Mouse (Mus musculus) gastrocnemius, postnatal 36 days (tissue): ENCODE data around the gene Nacc1. TPM values are rescaled to one million over a fixed set of nuclear protein-coding genes. Genes with fewer than 3 reads are reported as not detected.
A peak's percentile ranks its signal among the peaks of the same experiment; 100 is the strongest.

Experiments
- DNase-seq, 2 experiments: peaks; one replicate each; pipeline ENCODE4 v3.0.0; 2022
- intact Hi-C: fragments of 180-260 bp; cut with DNase I; formaldehyde crosslinking; loops from one replicate; pipeline ENCODE4 v1.15.1; 2025
- total RNA-seq, 2 experiments: library from RNA; stranded (reverse); gene quantifications; 2 replicates each; pipeline ENCODE4 v1.2.3; 2021

Gene Nacc1
- total RNA-seq, 2 experiments from 2014 or later: 18.1 to 20.1 TPM

DNA sequence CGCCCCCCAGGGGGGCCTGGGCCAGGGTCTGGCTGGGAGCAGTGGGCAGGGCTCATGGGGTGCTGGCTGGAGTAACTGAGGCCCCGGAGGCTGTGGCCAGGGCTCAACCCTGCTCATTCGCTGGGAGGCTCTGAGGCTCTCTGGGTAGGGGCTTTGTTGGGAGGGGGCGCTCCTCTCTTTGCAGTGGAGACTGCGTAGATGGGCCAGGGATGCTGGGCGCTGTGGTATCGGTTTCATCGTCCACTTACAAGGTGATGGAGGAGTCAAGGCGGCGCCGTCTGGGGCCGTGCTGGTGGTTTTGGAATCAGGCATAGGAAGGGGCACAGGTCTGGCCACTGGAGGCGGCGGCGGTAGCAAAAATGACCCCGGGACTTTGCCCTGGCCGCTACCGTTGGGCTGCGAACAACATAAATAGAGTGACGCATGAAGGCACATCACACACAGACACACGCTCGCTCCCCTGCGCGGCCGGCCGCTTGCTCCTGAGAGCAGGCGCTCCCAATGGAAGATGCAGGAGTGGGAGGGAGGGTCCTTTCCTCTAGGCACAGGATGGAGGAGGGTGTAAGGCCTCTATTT lies 28.3 kb upstream of the Nacc1 start:
- intact Hi-C loops: no loop called here
- no peak for DNase-seq

DNA sequence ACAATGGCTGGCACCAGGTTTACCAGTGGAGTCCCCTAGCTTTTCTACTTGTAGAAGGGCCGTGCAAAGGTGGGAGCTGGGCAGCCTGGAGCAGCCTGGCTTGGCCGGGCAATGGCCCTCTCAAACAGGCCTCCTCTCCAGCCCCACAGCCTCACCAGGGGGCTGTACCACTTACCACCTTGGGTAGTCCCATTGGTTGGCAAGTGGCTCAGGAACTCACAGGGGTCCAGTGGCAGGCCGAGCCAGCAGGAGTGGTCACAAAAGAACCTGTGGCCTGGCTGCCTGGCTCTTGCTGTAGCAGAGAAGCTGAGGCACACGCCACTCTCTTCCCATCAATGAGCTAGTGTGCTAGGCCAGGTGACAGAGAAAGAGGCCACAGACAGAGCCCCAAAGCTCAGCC lies 26.5 kb upstream of the Nacc1 start:
- intact Hi-C loops: no loop called here
- no peak for DNase-seq

DNA sequence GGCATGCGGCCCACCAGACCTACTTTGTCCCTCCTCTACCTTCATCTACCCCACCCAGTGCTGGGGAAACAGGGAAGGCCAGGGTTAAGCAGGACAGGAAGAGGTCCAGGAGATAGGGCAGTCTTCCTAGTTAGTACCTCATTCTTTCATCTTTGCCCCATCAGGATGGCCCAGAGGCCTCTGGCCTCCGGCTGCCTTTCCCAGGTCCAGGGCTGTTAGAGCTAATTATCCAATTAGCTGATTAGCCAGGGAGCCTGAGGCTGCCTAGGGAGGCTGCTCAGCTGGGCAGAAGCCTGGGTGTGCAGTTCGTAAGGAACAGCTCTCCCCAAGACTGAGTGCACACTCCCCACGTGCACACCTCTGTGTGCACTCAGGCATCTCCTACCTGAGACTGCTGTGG lies 25.7 kb upstream of the Nacc1 start:
- intact Hi-C loops: no loop called here
- no peak for DNase-seq

DNA sequence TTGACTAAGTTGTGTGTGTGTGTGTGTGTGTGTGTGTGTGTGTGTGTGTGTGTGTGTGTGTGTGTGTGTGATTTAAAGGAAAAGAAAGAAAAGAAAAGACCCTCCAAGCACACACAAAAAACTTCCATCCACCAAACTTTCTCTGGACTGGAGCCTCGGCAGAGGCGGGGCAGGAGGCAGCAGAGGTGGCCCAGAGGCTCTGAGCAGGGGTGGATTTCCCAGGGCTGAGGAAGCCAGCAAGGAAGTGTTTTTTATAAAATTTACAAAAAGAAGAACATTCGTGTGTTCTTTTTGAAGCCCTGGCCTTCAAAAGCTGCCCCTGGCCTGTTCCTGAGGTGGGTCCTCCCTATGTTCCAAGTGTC lies 25.1 kb upstream of the Nacc1 start:
- intact Hi-C loops: no loop called here
- DNase-seq: peak in 1 of 2 experiments; percentile 51

DNA sequence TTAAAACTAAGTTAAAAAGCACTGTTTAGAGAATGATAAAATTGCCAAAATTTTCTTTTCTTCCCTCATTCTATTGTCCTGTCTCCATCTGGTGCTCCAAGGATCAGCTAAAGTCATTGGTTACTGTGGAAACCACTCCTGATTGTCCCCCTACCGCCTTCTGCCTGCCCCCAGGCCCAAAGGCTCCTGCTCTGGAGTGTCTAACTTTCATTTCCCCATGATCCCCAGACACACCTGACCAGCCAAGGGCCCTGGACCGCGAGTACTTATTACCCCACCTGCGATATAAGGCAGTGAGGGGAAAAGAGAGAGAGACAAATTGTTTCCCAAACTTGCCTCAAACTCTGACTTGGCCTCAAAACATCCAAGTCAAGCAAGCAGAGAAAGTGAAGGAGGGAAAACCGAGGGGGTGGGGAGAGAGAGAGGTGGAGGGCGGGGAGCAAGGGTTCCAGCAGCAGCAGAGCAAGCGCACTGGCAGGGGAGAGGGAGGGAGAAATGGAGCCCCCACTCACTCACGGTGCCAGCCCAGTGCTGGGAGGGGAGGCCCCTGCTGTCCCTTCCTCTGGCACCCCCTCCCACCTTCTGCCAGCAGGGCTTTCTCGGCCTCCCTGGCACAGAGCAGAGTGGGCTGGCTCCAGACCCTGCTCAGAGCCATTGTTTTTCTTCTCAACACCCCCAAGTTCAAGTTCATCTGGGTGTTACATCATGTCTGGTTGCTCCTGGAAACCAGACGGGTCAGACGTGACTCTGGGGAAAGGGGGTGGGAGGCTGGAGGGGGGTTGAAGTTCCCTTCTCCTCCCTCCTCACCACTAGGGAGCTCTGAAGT lies 24.5 kb upstream of the Nacc1 start:
- intact Hi-C loops: no loop called here
- DNase-seq: peak; percentile 60 to 64

DNA sequence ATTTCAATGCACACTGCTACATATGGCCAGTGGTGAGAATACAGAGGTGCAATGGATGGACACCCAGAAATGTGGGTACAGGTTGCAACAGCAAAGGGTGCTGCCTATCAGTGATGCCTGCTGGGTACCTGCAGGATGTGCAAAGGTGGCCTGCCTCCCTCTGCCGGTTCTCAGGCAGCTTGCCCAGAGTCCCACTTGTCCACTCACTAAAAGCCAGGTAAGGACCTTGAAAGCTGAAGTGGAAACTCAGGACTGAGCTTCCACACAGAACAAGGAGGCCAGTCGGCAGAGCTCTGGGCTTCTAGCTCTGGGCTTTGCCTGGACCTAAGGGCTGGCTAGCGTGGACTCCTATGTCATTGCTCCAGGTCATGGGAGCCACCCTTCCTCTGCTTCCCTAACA lies 23.6 kb upstream of the Nacc1 start:
- intact Hi-C loops: no loop called here
- DNase-seq: peak in 1 of 2 experiments; percentile 14

DNA sequence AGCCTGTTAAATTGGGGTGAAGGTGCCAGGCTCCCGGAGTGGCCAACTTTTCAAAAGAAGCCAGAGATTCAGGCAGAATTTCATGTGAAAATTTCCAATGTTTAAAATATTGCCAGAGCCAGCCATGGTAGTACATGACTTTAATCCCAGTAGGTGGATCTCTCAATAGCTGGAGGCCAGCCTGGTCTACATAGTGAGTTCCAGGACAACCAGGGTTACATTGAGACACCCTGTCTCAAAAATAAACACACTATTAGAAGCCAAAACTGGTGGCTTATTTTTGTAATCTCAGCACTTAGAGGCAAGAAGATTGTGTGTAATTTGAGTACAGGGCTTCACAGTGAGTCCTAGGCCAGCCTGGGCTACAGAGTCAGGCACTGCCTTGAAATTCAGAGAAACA lies 22.3 kb upstream of the Nacc1 start:
- intact Hi-C loops: loop anchor here (1.0 kb wide), 1 partner anchor 101 kb away; no protein-coding TSS in a partner anchor
- DNase-seq: no peak

DNA sequence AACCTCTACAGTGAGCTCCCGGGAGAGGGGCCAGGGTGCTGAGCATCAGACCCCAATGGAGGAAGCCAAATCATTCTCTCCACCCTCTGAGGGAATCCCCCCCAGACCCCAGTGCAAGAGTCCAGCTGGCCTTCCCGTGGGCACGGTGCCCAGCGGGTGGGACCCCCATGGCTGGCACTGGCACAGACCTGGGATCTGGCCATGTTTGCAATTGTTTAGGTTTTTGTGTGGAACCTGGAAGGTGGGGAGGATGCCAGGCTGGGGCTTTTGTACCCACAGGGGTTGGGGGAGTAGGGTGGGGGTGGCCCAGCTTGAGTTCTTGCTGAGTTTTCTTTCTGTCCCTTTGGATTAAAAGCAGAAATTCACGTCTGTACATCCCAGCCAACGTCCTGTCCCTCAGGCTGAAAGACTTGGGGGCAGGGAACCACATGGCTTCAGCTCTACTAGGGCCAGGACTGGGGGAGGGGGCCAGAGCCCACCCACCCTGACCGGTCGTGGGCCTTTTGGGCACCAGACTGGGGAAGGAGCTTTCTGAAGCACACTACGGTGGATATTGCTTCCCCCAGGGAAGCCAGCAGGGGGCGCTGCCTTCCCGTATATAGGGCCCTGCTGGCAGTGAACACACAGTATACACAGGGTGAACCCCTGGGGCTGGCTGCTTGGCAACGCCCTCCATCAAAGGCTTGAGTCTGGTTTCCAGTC lies 21.3 kb upstream of the Nacc1 start:
- intact Hi-C loops: loop anchor here (1.0 kb wide), 1 partner anchor 102 kb away; no protein-coding TSS in a partner anchor
- DNase-seq: peak; percentile 83 to 89

DNA sequence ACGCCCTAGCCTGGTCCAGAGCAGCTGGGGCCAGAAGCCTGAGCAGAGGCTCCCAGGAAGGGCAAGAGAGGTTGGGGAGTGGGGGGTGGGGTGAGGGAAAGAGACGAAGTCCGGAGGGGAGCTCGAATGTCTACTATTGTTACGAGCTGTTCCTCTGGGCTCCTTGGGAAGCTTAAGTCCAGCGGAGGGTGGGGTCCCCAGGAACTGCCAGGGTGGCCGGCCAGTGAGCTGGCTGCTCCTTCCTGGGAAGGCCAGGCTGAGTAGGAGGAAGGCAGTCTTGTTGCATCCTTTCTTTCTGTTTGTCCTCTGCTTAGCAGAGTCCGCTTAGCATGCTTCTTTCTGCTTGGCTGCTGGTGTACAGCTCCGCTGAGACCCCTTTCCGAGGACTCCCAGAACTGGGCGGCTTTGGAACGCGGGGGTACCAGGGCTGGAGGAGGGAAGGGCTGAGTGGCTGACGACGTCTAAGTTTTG lies 20.4 kb upstream of the Nacc1 start:
- DNase-seq: peak; percentile 42 to 57
- intact Hi-C loops: no loop called here

DNA sequence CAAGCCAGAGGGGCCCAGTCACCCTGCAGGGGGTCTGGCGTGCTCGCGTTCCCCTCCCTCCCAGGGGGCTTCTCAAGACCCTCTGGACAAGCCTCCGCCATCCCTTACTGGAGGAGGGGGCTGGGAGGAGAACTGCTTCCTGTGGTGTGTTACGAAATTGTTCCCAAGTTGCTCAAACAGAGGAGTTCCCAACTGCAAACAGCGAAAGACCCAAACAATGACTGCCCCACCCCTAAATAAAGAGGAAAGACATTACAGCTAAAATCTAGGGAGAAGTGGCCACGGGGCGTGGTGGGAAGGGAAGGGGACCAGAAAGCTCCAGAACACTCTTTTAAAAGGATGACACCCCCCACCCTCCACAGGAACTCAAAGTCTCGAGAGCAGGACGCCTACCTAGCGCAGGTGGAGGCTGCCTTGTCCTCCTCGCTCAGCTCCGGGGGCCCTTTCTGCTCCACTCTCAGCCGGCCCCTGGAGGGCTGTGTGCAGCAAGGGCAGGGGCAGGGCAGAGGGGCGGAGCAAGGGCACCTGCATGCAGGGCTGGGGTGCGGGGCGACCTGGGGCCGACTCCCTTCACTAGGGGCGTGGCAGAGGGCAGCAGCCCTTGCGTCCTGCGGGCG lies 19.7 kb upstream of the Nacc1 start:
- intact Hi-C loops: no loop called here

DNA sequence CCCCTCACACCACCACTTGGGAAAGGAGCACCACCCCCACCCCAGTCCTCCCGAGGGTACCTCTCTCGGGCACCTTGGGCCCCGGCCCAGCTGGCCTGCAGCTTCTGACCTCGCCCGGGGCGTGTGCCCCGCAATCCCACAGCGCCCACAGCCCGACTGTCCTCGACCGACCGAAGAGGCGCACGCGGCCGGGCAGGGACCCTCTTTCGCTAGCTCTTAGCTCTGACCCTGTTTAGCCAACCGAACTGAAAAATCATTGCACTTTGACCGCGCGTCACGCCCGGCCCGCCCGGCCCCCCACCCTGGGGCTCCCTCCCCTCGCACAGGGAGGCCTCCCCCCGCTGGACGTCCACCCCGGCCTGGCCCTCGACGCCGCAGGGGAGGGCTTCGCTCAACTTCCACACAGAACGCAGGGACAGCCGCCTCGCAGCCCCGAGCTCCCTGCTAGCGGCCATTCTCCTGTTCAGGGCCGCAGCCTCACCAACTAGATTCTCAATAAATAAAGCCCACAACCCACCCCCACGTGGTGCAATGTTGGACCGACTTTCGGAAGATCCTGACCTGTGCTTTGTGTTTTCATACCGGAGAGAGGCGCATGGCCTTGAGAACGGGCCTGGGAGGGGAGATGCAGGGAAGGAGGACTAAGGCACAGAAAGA lies 19.1 kb upstream of the Nacc1 start:
- DNase-seq: peak; percentile 43 to 55
- intact Hi-C loops: no loop called here

More for the DNA sequence above, 19.7 kb upstream of the Nacc1 start:
- peak; percentile 39 to 49 for DNase-seq

DNA sequence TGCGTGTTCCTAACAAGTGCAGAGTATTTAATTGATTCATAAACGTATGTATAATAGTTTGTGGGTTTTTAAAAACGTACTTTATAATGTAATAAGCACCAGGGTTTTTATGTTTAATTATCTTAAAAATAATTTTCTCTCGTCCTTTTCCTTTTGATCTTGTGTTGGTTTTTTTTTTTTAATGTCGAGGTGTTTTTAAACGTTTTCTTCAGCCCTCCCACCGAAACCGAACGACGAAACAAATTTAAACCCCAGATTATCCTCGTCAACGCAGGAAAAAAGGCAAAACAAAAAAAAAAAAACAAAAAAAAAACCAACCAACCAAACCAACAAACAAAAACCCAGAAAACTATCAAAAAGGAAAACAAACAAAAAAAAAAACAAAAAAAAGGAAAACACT lies 18.3 kb upstream of the Nacc1 start:
- DNase-seq: no peak
- intact Hi-C loops: no loop called here

DNA sequence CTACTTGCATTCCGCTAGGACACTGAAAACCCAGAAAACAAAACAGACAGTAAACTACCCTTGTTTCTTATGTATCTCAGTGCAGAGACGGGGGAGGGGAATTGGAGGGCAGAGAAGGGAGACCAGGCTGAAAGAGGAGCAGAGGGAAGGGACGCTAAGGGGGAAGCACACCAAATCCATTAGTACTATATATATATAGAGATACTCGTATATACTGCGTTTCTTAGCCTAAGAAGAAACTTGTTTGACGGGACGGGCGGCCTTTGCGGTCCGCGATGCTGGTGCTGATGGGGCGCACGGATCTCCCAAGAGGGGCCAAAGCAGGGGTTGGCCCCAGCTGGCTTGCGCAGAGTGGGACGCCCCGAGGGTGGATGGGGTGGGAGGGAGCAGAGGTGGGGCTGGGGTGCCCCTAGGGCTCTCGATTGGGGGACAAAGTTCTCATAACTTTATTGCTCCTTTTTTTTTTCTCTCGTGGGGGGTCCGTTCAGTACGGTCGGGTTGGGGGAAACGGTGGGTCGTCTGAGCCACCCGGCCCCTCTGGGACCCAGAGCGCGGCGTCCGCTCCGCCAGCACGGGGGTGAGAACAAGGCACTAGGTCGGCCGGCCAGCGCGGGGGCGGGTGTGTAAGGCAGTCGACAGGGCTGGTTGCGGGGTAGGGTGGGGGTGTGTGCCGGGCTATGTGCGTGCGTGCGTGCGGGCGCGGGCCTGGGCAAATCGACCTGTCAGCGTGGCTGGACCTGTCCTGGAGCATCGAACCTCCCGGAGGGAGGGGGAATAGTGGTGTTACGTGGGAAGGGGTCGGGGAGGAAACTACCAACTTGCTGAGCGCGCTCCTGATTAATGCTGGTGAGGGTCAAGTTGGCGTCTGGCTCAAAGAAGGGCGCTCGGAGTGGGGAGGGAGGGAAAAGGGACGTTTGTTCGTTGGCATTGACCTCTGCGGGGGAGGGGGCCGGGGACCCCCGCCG lies 17.5 kb upstream of the Nacc1 start:
- intact Hi-C loops: loop anchor here (5.0 kb wide), 1 partner anchor 43 kb away; the partner anchor contains the start of gene Ier2
- DNase-seq: peak in 1 of 2 experiments; percentile 44

DNA sequence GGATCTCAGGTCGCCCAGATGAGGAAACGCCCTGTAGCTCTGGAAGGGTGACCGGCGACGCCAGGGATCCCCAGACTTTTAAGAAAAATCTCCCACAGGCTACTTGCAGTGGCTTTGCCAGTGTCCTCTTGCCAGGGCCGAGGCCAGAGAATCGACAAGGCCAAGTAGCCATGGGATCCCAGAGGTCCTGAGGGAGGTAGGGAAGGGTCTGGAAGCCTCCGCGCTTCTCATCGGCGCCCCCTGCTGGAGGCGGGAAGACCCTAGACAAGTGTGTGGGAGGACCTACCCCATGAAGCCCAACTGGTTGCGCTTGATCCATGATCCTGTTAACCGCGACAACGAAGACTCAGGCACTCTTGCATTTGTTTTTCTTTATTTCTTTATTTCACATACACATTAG lies 16.7 kb upstream of the Nacc1 start:
- intact Hi-C loops: loop anchor here (5.0 kb wide), 1 partner anchor 42 kb away; the partner anchor contains the start of gene Ier2
- DNase-seq: peak; percentile 77 to 79

DNA sequence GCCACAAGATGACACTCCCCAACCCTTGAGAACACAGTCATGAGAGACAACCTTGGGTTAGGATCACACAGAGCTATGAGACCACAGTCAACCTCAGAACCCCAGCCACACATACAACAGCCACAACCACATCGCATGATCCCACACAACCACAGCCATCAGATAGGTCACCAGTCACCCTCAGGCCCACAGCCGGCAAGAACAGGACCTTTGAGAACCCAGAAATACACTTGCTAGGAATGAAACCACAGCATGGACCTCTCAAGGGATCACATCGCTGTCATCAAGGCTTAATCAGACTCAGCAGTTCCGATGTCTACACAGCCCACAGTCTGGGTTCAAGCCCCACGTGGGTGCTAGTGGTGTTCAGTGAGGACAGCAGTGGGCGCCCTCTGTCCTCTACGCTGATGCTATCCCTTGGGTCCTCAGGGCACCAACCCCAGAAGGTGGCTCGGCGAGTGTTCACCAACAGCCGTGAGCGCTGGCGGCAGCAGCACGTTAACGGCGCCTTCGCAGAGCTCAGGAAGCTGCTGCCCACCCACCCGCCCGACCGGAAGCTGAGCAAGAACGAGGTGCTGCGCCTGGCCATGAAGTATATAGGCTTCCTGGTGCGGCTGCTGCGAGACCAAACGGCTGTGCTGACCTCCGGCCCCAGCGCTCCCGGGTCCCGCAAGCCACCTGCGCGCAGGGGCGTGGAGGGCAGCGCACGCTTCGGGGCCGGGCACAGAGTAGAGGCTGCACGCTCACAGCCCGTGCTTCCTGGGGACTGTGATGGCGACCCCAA lies 16.0 kb upstream of the Nacc1 start:
- intact Hi-C loops: loop anchor here (5.0 kb wide), 1 partner anchor 41 kb away; the partner anchor contains the start of gene Ier2
- DNase-seq: peak in 1 of 2 experiments; percentile 21

DNA sequence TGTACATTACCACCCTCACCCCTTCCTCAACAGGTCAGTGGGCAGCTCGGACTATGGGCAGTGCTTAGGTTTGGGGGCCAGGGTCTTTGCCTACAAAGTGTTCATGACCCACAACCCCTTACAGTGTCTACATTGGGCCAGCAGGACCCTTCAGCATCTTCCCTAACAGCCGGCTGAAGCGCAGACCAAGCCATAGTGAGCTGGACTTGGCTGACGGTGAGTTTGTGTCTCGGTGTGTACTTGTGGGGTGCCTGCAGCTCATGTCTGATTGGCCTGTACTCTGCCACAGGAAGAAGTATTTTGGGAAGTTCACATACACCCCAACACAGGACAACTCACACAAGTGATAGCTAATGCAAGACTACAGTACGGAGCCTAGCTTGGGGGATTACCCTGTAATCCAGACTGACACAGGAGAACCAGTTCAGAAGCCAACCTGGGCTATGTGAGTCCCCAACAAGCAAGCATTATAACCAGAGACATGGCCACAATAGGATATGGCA lies 15.4 kb upstream of the Nacc1 start:
- DNase-seq: no peak
- intact Hi-C loops: loop anchor here (5.0 kb wide), 1 partner anchor 41 kb away; the partner anchor contains the start of gene Ier2

DNA sequence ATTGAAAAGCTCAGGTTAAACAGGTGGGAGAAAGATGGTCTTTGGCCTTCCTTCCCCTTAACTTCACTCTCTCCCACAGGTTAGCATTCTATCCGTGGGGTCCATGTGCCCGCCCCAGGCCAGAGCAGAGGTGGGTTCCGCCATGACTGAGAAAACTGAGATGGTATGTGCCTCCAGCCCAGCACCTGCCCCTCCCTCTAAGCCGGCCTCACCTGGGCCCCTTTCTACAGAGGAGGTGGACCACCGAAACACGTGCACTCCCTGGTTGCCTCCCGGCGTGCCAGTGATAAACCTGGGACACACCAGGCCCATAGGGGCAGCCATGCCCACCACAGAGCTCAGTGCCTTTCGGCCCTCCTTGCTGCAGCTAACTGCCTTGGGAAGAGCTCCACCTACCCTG lies 14.9 kb upstream of the Nacc1 start:
- DNase-seq: no peak

More for the DNA sequence above, 14.9 kb upstream of the Nacc1 start:
- intact Hi-C loops: loop anchor here (5.0 kb wide), 1 partner anchor 40 kb away; the partner anchor contains the start of gene Ier2
